Mouse (Mus musculus): ENCODE measurements at regions not wholly inside any gene's neighbourhood (a gene's known extent, or its start where the extent isn't known, plus 50 kb on each side); places are given as distances from the start of the nearest gene placed in this dataset.

DNA sequence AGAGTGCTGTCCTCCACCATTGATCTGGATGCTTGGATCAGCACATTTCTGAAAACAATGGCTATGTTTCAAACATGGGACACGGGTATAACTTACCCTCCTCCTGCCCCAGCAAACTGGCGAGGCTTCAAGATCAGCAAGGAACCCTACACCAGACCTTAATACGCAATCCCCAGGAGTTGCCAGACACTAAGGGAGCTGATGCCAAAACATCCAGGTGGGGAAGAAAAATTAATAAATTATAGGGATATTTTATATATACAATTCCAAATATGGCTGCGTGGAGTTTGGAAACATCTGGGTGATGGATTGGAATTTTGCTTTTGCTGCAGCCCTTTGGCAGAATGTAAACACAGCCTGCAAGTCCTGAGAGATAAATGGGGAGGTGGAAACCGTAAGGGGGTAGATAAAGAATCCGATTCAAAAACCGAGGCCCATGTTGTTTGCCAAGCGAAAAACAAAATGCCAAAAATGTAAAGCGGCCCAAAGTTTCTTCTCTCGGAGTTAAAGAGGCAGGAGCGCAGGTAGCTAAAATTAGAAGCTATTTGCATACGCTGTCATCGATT is 460.9 kb upstream of the Gm765 start:
- no peak for TF ChIP-seq EP300 (IDR thresholded peaks at IDR 0.05; ENCODE audit: low read depth)
- TF ChIP-seq CTCF (IDR thresholded peaks at IDR 0.05; ENCODE audit: low read depth), result no peak

Measured in liver, postnatal 0 days (tissue).